Mouse (Mus musculus) stomach, adult 2 months (tissue): ENCODE results near the gene Jph3. TPM values are rescaled to one million over a fixed set of nuclear protein-coding genes. Genes with fewer than 3 reads are reported as not detected.

Source experiments
- polyA plus RNA-seq: library from polyadenylated mRNA; depleted of rRNA; stranded (reverse); fragments of >200 nt; gene quantifications from 2 replicates; pipeline ENCODE4 v1.2.3, GENCODE M21; 2012; rRNA removed

Gene Jph3
- polyA plus RNA-seq: 0.16 and 0.44 TPM in 2 replicates

GRCm38 (mm10) chr8:121729323-121729722 lies at the start of gene Jph3:
Jph3 (plus strand) TSS chr8:121729623.

GRCm38 (mm10) chr8:121829048-121829776 lies 99.8 kb downstream of the Jph3 start, which contains the start of gene Klhdc4:
Klhdc4 (minus strand) TSS chr8:121829569.

Other genes with a start within 250 kb of the Jph3 start
- not detected in 2 replicates for gene 1700018B08Rik, start 185.3 kb upstream of the Jph3 start, polyA plus RNA-seq
- gene Fbxo31, start 150.8 kb upstream of the Jph3 start, polyA plus RNA-seq: 17.5 and 24.7 TPM in 2 replicates
- 51.5 and 61.5 TPM in 2 replicates for gene Map1lc3b, start 139.3 kb upstream of the Jph3 start, polyA plus RNA-seq
- gene Zcchc14, start 76.7 kb upstream of the Jph3 start, polyA plus RNA-seq: 8.1 and 10.4 TPM in 2 replicates
- gene Klhdc4, start 99.9 kb downstream of the Jph3 start, polyA plus RNA-seq: 4.6 and 6.0 TPM in 2 replicates
- gene Slc7a5, start 178.1 kb downstream of the Jph3 start, polyA plus RNA-seq: 17.1 and 20.5 TPM in 2 replicates
- gene Car5a, start 215.3 kb downstream of the Jph3 start, polyA plus RNA-seq: 0.06 TPM in 1 of 2 replicates, not detected in the other
- gene Banp, start 220.1 kb downstream of the Jph3 start, polyA plus RNA-seq: 25.3 and 26.1 TPM in 2 replicates